Mouse (Mus musculus): ENCODE data around the gene Rbfox1. TPM values are rescaled to one million over a fixed set of nuclear protein-coding genes. Genes with fewer than 3 reads are reported as not detected.

Gene Rbfox1
- total RNA-seq, 2 experiments from 2014 or later = not detected

- ATAC-seq (ENCODE audit: poor library complexity, severe bottlenecking) = no peak
Measured at GRCm38 (mm10) chr16:5992045-5993011, 107.2 kb downstream of the Rbfox1 start.

- ATAC-seq (ENCODE audit: poor library complexity, severe bottlenecking) = no peak
Measured at GRCm38 (mm10) chr16:5997136-5997535, 112.0 kb downstream of the Rbfox1 start.

- ATAC-seq (ENCODE audit: poor library complexity, severe bottlenecking) = no peak
Measured at GRCm38 (mm10) chr16:5997651-5998050, 112.5 kb downstream of the Rbfox1 start.

DNA sequence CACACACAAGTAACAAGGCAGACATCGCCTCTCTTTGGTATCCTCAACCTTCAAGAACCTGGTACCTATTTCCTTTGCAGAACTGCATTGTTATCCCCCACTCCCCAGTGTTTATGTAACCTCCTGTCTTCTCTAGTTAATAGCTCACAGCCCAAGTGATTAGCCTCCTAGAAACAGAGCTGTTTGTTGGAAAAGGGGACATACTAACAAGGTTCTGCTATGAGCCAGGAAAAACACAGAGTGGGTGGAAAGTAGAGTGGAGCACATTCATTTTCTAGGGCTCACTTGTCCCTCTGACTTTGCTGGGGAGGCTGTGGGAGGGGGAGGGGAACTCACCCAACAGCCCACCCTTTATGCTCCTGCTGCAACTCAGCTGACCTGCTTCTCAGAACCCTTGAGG lies 114.9 kb downstream of the Rbfox1 start:
- no peak for ATAC-seq (ENCODE audit: poor library complexity, severe bottlenecking)

- no peak for ATAC-seq (ENCODE audit: poor library complexity, severe bottlenecking)
Measured at GRCm38 (mm10) chr16:6006996-6007395, 121.8 kb downstream of the Rbfox1 start.

DNA sequence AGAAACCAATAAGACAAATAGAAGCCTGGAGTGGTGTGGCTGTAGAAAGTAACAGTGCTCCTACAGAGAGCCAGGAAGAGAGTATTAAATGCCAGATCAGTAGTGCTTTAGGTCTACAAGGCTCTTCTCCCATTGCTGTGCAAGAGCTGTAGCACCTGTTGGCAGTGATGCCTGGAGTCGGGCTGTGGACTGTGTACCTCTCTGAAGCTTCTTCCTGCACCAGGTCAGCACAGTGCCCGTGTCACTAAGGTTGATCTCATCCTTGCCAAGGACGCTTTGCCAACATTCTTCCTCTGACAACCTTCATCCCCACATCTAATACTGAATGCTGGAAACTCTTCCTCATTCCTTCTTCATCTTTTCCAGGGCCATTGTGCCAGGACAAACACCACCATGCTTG lies 127.7 kb downstream of the Rbfox1 start:
- ATAC-seq (ENCODE audit: poor library complexity, severe bottlenecking) = no peak

DNA sequence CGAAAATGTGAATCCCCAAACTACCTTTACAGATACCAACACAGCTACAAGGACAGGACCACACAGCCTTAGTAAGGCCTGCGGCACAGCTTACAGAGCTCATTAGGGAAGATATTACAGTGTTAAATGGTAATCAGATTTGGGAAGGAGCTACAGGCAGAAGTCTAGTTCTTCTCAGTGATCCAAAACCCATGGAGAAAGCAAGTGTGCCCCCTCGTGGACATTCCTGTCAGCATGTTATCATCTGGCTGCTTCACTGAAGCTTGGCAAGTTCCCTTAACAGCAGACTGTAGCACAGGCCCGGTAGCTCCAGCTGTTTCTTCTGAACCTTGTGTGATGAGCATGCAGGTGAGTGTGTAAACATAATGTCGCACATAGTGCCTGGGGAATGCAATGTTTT lies 133.5 kb downstream of the Rbfox1 start:
- ATAC-seq (ENCODE audit: poor library complexity, severe bottlenecking) = no peak

DNA sequence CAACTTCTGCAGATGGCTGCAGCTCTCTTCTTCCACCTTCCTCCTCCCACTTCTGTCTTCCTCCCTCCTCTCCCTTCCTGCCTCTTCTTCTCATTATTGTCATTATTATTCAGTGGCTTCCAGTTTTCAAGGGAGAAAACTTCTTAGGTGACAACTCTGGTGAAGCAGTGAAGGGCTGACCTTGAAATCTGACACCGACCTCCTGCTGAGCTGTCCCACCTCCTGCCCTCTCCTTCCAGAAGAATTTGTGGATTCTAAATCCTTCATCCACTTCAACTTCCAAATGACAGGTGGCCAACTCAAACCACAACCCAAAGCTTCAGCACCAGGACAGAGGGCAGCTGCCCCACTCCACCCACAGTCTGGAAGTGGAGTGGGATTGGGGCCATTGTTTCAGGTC lies 134.2 kb downstream of the Rbfox1 start:
- ATAC-seq (ENCODE audit: poor library complexity, severe bottlenecking) = no peak

GRCm38 (mm10) chr16:6031280-6031679 lies 146.1 kb downstream of the Rbfox1 start:
- ATAC-seq (ENCODE audit: poor library complexity, severe bottlenecking) = no peak

GRCm38 (mm10) chr16:6032563-6032962 lies 147.4 kb downstream of the Rbfox1 start:
- ATAC-seq (ENCODE audit: poor library complexity, severe bottlenecking) = no peak

- ATAC-seq (ENCODE audit: poor library complexity, severe bottlenecking) = no peak
Measured at GRCm38 (mm10) chr16:6034876-6035275, 149.7 kb downstream of the Rbfox1 start.

- ATAC-seq (ENCODE audit: poor library complexity, severe bottlenecking) = no peak
Measured at GRCm38 (mm10) chr16:6037009-6037408, 151.9 kb downstream of the Rbfox1 start.

DNA sequence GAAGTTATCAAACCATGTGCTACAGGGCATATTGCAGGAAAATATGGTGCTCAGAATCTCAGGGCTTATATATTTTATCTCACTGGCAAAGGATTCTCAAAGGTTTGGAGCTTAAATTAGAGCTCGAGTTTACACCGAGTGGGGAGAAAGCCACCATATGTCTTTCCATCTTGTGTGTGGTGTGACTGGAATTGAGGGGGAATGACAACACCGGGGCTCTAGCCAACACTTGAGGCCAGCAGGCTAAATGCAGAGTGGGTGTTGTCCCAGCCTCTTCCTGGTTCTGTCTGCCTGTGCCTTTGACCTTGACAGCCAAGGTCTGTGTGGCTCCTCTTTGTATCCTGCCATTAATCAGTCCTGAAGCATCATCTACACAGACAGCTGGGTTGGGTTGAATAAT lies 157.6 kb downstream of the Rbfox1 start:
- ATAC-seq (ENCODE audit: poor library complexity, severe bottlenecking) = no peak

DNA sequence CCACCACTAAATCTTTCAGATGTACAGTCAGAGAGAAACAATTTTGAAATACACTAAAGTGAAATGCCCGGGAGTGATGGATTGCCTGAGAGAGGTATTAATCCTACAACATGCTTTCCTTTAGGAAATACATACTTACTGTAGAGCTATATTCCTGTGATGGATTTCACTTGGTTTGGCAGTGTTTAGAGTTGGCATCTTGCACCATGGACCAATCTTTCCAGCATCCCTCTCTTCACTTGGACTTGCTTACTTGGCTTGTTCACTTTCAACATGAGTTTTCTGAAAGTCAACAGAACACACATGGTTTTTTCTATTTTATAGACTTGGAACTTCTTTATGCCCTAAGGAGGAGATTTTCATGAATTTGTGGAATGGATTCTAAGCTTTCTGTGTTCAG lies 163.4 kb downstream of the Rbfox1 start:
- no peak for ATAC-seq (ENCODE audit: poor library complexity, severe bottlenecking)

- no peak for ATAC-seq (ENCODE audit: poor library complexity, severe bottlenecking)
Measured at GRCm38 (mm10) chr16:6062495-6062894, 177.3 kb downstream of the Rbfox1 start.

- no peak for ATAC-seq (ENCODE audit: poor library complexity, severe bottlenecking)
Measured at GRCm38 (mm10) chr16:6065481-6065880, 180.3 kb downstream of the Rbfox1 start.

DNA sequence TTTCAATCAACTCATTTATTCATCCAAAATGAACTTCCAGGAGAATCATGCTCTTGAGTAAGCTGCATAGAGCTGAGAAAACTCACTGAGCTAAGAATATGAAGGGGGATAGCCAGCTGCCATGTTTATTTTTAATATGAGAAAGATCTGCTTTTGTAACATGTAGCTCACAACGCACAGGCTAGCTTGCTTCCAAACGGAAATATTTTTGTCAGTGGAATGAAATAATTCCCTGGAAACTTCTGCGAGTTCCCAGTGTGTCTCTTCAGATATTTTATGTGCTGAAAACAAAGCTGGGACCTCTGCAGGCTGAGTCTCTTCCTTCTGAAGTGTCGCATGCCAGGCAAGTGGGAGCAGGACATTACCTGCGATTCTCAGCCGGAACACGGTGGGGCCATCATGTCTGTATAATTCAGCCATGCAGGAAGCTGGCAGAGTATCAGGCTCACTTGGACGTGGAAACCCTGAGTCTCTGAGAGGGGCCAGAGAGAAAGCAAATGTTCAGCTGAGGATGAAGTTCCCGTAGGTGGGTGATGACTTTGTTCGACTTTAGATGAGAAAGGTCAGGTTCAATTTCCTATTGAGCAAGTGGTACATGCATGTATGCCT lies 190.4 kb downstream of the Rbfox1 start:
- no peak for ATAC-seq (ENCODE audit: poor library complexity, severe bottlenecking)

GRCm38 (mm10) chr16:6079017-6079416 lies 193.9 kb downstream of the Rbfox1 start:
- no peak for ATAC-seq (ENCODE audit: poor library complexity, severe bottlenecking)

GRCm38 (mm10) chr16:6084701-6085365 lies 199.7 kb downstream of the Rbfox1 start:
- ATAC-seq (ENCODE audit: poor library complexity, severe bottlenecking) = no peak

GRCm38 (mm10) chr16:6086200-6086599 lies 201.0 kb downstream of the Rbfox1 start:
- no peak for ATAC-seq (ENCODE audit: poor library complexity, severe bottlenecking)

DNA sequence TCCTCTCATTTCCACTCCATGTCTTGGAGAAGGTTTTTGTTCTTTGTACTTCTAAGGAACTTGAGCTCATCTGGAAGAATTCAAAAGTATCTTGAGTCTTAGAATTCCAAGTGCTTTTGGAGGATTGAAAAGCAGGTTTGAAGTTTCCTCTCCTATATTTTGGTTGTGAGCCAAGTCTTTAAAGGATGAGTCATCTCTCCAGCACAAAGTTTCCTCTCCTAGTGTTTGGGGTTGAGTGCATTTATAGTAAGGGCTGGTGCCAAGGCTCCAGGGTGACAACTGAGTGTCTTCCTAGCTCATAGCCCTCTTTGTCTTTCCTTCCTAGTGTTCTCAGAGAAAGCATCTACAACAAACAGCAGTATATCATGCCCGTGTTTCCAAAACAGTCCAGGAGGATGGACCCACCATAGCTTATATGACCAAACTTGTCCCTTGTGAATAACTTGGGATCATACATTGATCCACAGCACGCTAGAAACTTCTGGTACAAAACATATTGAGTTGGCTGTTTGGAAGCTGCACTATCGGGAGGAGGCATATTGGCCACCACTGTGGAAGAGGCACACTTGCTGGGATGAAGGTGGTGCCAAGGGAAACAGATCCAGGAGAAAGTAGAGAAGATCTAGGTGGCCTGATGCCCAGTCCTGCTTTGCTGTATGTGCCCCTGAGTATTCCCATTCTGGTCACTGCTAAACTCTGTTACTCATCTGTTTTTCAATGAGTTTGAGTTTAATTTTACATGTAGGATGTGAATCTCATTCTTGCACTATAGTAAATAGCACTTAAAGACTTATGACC lies 206.4 kb downstream of the Rbfox1 start:
- ATAC-seq (ENCODE audit: poor library complexity, severe bottlenecking) = no peak

Data from megakaryocyte, adult 5-6 weeks (primary cell).